In genomic region chr3:86224314-86224563, GRCm38 (mm10) we compare ENCODE assay signal across 8 mouse cellular contexts. TPM values are rescaled to one million over a fixed set of nuclear protein-coding genes. Genes with fewer than 3 reads are reported as not detected.
DNase-seq lines count a peak whose midpoint lies in the region; ATAC-seq and TF ChIP-seq lines count a peak whose summit lies in the region.

No protein-coding gene starts in this region.

- ATAC-seq in kidney, embryonic 15.5 days (replicated peaks; ENCODE audit: low FRiP score): no peak
- no peak for ATAC-seq in hindbrain, embryonic 13.5 days (ENCODE audit: low FRiP score)
- 0 out of 2 replicates have a peak, but pooled peaks have one; percentile 71 for ATAC-seq in midbrain, embryonic 14.5 days (ENCODE audit: low FRiP score, low TSS enrichment)
- no peak for ATAC-seq in erythroid progenitor cell, adult 5-6 weeks (replicated peaks; ENCODE audit: low FRiP score, poor library complexity, severe bottlenecking)

- peaks cover 5% of the 10 kb centered on the region; the same call in 1 of the 2 replicates for H3K36me3 ChIP-seq in kidney, embryonic 15.5 days
- peaks cover 3% of the 10 kb centered on the region for H3K36me3 ChIP-seq in hindbrain, embryonic 13.5 days
- no peaks in the 10 kb centered on the region for H3K36me3 ChIP-seq in midbrain, embryonic 14.5 days (ENCODE audit: control insufficient read depth, insufficient read depth, low read length)

- no peak for TF ChIP-seq POLR2A in bone marrow, adult 2 months (IDR thresholded peaks at IDR 0.05; ENCODE audit: borderline replicate concordance, control insufficient read depth, low read depth, low read length)

- no peaks in the 10 kb centered on the region for H3K9me3 ChIP-seq in kidney, embryonic 15.5 days (replicated peaks)
- H3K9me3 ChIP-seq in hindbrain, embryonic 13.5 days: no peaks in the 10 kb centered on the region
- H3K9me3 ChIP-seq in midbrain, embryonic 14.5 days (ENCODE audit: control insufficient read depth, low read length): no peaks in the 10 kb centered on the region

- peak overlapping the region; percentile 85 for H3K9ac ChIP-seq in kidney, embryonic 15.5 days
- peak overlapping the region; percentile 88 for H3K9ac ChIP-seq in hindbrain, embryonic 13.5 days
- peak overlapping the region; percentile 88 for H3K9ac ChIP-seq in midbrain, embryonic 14.5 days (replicated peaks; ENCODE audit: low read length)

- H3K4me3 ChIP-seq in kidney, embryonic 15.5 days (replicated peaks): peak overlapping the region; percentile 94
- H3K4me3 ChIP-seq in bone marrow, adult 2 months (replicated peaks; ENCODE audit: control insufficient read depth, low read depth, low read length): peak overlapping the region; percentile 98
- H3K4me3 ChIP-seq in hindbrain, embryonic 13.5 days: peak overlapping the region; percentile 85
- peak overlapping the region; percentile 89 for H3K4me3 ChIP-seq in midbrain, embryonic 14.5 days (replicated peaks; ENCODE audit: low read depth, low read length)

- H3K27ac ChIP-seq in kidney, embryonic 15.5 days: peak overlapping the region; percentile 99
- peak overlapping the region; percentile 98 for H3K27ac ChIP-seq in bone marrow, adult 2 months (ENCODE audit: control insufficient read depth, insufficient read depth, low read depth, low read length, poor library complexity)
- peak overlapping the region; percentile 95 for H3K27ac ChIP-seq in hindbrain, embryonic 13.5 days
- H3K27ac ChIP-seq in midbrain, embryonic 14.5 days (replicated peaks; ENCODE audit: low read depth, low read length): peak overlapping the region; percentile 93

- peak overlapping the region; percentile 82 for H3K4me2 ChIP-seq in kidney, embryonic 15.5 days
- peak overlapping the region; percentile 67 for H3K4me2 ChIP-seq in hindbrain, embryonic 13.5 days
- peak overlapping the region; percentile 76 for H3K4me2 ChIP-seq in midbrain, embryonic 14.5 days (ENCODE audit: low read length)

- no peak for TF ChIP-seq CTCF in bone marrow, adult 2 months (IDR thresholded peaks at IDR 0.05; ENCODE audit: control insufficient read depth, insufficient read depth, low read length)

- 0 out of 2 replicates have a peak, but pooled peaks cover 5% of the 10 kb centered on the region for H3K4me1 ChIP-seq in kidney, embryonic 15.5 days
- no peaks in the 10 kb centered on the region; the same call in 1 of the 2 replicates for H3K4me1 ChIP-seq in bone marrow, adult 2 months (ENCODE audit: control insufficient read depth, insufficient read depth, low read length)
- peaks cover 12% of the 10 kb centered on the region for H3K4me1 ChIP-seq in hindbrain, embryonic 13.5 days (replicated peaks)
- peaks cover 7% of the 10 kb centered on the region; the same call in 1 of the 2 replicates for H3K4me1 ChIP-seq in midbrain, embryonic 14.5 days (ENCODE audit: control insufficient read depth, insufficient read depth, low read length)

- H3K27me3 ChIP-seq in kidney, embryonic 15.5 days: peaks cover 2% of the 10 kb centered on the region; the same call in 1 of the 2 replicates
- no peaks in the 10 kb centered on the region for H3K27me3 ChIP-seq in hindbrain, embryonic 13.5 days
- H3K27me3 ChIP-seq in midbrain, embryonic 14.5 days (ENCODE audit: control insufficient read depth, insufficient read depth, low read length): no peaks in the 10 kb centered on the region

- WGBS in kidney, embryonic 15.5 days: 1% methylated on average over 27 of the region's 28 CpGs
- under 1% methylated on average over 28 of the region's 28 CpGs for WGBS in bone marrow, adult 2 months
- WGBS in hindbrain, embryonic 13.5 days: 2% methylated on average over 22 of the region's 28 CpGs
- WGBS in midbrain, embryonic 14.5 days: 0% methylated on average over 24 of the region's 28 CpGs

- DNase-seq in kidney, adult 9 months: no peak
- DNase-seq in midbrain, embryonic 14.5 days: no peak
- DNase-seq in embryo, embryonic 10.5 days (ENCODE audit: low spot score): no peak
- no peak for DNase-seq in adrenal gland, adult (ENCODE audit: inconsistent age in 2 of 2, low spot score in 1 of 2)

RNA-seq across cellular contexts. Expression of gene Lrba, which starts 0.2 kb away (rescaled TPM):
- 7.4 and 7.6 TPM in 2 replicates for polyA plus RNA-seq in kidney, embryonic 15.5 days (2015; fragmentation: Nextera tagmentation; extraction: Ambion mirVana)
- 7.1 and 12.3 TPM in 2 replicates for polyA plus RNA-seq in bone marrow, adult 2 months (2011; ENCODE audit: insufficient read depth, insufficient read length, low replicate concordance, missing spikeins)
- 7.5 and 7.6 TPM in 2 replicates for polyA plus RNA-seq in hindbrain, embryonic 13.5 days (2015; fragmentation: Nextera tagmentation; extraction: Ambion mirVana)
- polyA plus RNA-seq in midbrain, embryonic 14.5 days (2014; fragmentation: Nextera tagmentation; extraction: Ambion mirVana): 9.3 and 10.2 TPM in 2 replicates
- 37.1 and 50.7 TPM in 2 replicates for total RNA-seq in erythroid progenitor cell, adult 5-6 weeks (2015; ENCODE audit: low replicate concordance)
- total RNA-seq in erythroid progenitor cell, adult 5-6 weeks (2017; ENCODE audit: low replicate concordance): 53.0 and 92.4 TPM in 2 replicates
